Mouse (Mus musculus): ENCODE results near the gene Btbd9.

Gene Btbd9

DNA sequence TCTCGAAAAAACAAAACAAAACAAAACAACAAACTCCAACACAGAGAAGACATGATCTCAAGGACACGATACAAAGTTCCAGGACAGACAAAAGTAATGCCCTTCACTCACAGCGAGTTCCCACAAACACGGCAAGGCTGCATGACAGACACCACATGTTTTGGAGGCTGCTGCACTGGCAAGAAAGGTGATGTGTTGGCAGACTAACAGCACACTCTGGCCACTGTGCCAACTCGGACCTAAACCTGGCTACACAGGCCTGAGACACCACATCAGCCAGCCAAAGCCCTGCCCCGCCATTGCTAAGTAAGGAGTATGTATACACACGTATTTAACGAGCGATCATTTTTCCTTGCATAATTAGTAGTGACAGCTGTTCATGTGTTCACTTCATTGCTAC lies 123.9 kb downstream of the Btbd9 start:
- no peak for DNase-seq (ENCODE audit: low read depth)

DNA sequence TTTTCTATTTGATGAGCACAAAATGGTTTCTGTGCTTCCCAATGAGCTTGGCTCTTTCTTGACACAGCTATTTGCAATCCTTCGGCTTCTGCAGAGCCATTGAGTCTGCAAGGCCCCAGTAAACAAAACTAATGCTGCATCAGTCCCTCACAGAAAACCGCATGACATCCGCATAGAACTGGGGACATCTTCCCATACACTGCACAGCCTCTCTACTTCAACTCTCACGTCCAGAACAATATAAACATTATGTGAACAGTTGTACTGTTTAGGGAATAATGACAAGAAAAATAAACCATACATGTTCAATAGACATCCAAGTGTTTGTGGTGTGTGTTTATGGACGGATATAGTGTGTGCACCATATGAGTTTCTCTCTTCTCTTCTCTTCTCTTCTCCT lies 127.7 kb downstream of the Btbd9 start:
- no peak for DNase-seq (ENCODE audit: low read depth)

DNA sequence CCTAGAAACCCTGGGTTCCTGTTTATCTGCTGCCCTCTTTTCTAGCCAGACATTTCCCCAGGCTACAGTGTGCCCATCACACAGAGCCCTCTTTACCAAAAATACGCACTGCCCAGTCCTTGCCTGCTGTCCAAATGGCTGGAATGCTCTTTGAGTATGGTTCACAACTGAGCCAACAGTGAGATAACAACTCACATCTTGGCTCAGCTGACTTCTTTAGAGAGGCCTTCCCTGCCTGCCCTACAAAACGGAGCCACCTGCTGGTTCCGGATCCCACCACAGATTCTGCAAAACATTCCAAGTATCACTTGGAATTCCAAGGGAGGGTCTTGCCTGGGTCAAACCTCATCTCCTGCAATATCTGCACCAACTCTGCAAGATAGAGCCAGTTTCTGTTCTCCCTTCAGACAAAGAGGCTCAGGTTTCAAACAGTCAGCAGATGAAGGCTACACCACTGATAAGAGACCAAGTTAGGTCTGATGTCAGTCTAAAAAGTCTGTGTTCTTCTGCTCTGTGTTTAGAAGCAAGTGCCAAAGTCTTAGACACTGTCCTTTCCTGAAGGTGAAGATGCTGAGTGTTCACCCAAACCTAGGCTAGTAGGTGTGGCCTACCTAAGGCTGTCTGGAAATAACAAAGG lies 130.4 kb downstream of the Btbd9 start:
- no peak for DNase-seq (ENCODE audit: low read depth)

DNA sequence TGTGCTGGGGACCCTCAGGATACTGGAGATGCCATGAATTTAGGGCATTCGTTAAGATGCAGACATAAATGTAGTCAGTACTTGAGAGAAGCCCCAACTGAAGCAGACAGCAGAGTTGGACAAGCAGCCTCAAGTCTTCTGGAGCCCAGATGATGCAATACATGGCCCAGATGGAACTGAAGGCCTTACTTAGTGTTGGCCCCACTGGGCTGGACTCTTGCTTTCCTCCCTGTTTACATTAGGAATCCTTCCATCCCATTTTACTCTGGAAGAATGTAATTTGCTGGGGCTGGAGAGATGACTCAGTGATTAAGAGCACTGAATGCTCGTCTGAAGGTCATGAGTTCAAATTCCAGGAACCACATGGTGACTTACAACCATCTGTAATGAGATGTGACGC lies 136.6 kb downstream of the Btbd9 start:
- DNase-seq (ENCODE audit: low read depth): no peak

DNA sequence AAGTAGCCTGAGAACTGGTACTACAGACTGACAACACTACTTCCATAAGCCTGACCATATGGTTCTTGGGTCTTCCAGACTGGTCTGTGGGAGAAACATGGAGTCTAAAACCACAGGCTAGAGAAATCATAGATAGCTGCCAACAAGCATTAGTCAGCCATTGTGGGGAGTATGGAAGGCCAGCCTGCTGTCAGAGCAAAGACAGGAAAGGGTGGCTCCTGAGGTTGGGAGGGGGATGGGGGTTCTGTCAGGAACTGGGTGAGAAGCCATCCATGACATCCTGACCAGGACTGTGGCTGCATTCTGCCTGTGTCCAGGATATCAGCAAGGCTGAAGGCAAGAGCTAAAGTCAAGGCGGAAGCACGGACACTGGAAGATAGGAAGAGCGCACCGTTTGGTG lies 137.5 kb downstream of the Btbd9 start:
- DNase-seq (ENCODE audit: low read depth): no peak

DNA sequence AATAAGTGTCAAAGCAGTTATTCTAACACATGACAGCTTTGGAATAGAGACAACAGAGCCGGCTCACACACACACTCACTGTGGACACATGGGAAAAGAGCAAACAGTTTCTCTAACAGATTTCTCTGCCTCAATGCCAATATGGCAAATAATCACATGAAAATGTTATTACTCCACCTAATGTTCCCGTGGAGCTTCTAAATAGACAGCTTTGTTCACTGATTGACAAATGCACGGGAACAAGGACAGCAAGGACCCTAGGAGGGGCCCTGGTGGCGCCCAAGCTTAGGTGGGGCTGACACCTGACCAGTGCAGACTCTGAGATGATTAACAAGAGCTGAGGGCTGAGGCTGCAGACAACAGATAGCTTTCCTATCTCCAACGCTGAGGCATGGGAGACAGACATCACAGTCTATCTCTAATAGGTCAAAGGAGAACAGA lies 140.2 kb downstream of the Btbd9 start:
- DNase-seq (ENCODE audit: low read depth): no peak

DNA sequence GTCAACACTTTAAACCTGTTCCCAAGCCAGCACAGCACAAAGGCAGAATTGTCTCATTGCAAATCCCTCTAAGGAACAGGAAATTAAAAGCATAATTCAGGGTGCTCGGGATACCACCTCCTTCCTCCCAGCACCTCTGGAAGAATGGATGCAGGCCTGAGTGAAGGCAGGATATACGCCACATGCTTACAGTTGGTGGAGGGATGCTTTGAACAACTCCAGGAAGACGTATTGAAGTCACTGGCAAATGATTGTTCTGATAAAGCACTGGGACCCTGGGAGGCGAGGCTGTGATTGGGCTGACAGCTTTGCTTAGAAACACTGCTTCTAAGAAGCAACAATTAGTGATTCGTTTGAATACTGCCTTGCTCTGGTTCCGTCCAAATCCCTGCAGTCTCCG lies 140.8 kb downstream of the Btbd9 start:
- DNase-seq (ENCODE audit: low read depth): no peak

DNA sequence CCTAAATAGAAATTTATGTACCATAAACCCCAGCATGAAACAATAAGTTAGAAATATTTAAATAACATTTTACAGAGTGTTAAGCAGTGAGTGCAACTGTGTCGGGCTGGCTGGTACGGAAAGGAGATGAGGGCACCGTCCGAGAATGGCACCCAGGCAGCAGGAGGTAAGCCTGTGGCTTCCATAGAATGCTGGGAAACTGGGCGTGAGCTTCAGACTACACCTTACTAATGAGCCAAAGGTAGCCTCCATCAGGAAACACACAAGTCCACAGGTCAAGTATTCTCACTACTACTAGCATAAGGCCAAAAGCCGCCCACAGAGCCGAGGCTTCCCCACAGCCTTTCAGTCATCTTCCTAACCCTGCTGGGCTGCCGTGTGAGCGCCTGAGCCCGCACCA lies 144.2 kb downstream of the Btbd9 start:
- DNase-seq (ENCODE audit: low read depth): no peak

DNA sequence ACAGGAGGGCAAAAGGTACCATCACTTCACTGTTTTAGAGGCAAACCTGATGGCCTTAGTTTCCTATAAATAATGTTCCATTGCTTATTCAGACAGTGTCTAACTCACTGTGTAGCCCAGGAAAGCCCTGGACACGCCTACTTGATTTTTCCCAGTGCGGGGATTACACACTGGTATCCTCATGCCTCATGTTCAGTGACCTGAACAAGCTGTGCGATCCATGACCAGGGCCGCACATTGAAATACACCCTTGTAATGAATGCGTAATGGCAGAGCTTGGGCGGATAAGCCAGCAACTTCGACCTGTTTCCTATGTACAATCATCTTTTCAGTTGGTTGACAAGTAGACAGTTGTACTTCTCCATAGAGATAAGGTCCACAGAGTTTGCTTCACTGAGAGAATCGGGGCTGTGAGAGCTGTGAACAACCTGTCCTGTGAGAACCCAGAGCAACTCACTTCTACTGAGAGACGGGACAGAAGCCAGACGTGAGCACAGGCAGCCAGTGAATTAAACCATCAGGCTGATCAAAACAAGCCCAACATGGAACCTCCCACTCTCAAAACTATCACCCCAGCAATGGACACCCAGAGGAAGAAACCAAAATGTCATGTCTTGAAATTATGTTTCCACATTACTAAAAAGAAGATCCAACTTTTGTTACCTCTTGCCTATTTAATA lies 145.2 kb downstream of the Btbd9 start:
- no peak for DNase-seq (ENCODE audit: low read depth)

DNA sequence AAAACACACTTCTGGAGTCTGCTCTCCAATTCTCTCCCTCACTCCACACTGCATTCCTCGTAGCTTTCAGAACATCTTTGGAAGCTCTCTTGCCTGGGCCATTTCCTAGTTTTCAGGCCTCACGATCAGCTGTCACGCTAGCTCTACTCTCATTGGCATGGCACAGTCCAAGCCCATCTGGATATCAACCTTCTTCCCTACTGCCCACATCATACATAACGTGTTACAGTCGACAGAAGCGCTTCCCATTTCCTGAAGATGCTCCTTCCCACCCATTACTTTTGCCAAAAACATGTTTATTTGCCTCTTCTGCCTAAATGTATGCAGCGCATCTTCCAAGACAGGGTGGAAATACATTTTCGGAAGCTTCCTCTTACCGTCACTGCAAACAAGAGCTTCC lies 147.6 kb downstream of the Btbd9 start:
- DNase-seq (ENCODE audit: low read depth): no peak

DNA sequence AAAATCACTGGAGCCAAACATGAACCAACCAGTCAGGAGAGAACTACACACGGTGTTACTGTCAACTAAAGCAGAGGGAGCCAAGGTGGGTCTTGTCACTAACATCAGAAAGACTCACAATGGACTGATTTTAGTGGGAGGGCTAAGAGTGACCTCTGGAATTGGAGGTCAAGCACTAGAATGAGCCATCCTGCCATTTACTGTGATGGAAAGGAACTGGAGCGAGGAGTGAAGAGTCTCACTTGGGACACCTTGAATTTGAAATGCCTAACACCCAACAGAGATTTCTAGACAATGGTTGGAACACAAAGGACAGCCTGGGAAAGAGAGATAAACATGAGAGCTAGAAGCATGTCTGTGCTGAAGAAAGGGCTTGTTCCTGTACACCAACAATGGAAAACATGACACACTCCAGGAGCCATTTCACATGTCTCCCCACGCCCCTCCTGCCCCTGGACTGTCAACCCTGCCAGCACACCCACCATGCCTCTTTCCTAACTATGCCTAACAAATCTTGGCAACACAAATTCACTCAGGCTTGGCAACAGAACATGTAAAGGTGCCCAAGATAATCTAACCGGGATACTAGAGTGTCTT lies 152.9 kb downstream of the Btbd9 start:
- no peak for DNase-seq (ENCODE audit: low read depth)

DNA sequence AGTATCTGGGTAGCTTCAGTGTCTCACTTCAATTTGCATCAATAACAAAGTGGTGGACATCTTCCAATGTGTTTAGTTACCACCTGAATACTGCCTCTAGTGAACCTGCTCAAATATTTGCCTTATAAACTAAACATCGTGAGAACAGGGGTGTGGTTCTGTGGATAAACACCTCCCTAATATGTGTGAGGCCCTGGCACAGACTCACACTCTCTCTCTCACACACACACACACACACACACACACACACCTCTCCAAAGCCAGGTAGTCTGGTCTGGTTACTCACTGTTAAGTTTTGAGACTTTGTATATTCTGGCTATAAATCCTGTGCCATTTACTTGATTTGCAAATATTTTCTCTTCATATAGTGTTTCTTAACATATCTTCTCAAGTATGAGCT lies 154.0 kb downstream of the Btbd9 start:
- DNase-seq (ENCODE audit: low read depth): no peak

DNA sequence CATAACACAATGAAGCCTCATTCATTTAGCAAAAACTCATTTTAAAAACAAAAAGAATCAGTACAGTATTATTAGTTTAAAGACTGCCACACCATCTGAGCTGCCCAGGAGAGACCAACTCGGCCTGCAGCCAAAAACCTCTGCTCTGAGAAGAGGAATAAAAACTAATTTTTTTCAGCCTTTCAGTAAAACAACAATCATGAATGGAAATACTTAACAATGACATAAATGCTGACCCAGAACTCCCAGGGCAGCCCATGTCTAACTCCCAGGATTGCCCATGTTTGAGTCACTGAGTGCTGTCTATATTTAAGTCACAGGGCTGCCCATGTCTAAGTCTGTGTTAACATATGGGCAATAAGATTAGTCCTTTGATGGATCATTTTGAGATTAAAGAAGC lies 155.0 kb downstream of the Btbd9 start:
- no peak for DNase-seq (ENCODE audit: low read depth)

DNA sequence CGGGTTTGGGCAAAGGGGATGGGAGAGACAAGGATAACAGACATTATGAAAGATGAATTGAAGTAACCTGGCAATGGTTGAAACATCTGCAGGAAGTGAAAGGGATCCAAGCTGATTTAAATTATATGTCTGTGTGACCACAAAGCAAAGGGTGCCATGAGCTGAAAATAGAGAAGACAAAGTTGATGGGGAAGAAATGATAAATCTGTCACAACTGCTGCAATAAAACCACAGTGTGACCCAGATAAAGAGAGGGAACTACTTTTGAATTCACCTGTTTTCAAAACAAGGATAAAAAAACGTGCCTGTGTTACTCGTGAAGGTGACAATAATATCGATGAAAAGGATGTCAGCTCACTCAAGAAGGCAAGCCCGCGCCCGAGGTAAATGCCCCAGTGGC lies 156.8 kb downstream of the Btbd9 start:
- DNase-seq (ENCODE audit: low read depth): no peak

DNA sequence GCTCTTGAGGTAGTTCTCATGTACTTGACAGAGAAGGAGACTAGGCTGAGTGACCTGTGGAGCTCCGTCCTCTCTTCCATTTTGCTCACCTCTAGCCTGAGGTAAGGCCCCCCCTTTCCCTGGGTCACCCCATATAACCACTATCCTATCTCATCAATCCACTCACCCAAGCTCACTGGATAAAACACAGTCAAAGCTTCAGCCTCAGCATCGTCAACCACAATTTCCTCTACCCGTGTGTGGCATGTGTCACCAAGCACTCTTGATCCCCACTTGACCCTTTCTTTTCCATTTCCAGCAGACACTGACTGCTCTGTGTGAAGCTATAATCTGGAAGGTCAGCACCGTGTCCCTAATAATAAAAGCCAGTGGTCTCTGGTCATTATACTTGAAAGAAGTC lies 157.8 kb downstream of the Btbd9 start:
- DNase-seq (ENCODE audit: low read depth): no peak

DNA sequence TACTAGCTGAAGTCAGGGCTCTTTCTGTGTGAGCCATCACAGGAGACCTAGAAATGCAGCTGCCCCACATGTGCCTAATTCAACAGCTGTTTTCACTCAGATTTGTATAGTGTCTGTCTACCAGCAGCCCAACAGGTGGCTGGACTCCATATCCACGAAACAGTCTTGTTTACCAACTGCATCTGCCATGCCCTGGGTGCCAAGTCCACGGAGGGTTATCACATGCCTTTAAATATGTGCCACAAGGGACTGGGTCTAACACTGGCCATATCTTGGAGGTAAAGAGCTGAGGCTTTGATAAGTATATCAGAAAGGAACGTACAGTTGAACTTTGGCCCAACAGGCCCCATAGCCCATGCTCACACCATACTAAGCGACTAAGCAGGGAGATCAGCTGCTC lies 159.2 kb downstream of the Btbd9 start:
- no peak for DNase-seq (ENCODE audit: low read depth)

DNA sequence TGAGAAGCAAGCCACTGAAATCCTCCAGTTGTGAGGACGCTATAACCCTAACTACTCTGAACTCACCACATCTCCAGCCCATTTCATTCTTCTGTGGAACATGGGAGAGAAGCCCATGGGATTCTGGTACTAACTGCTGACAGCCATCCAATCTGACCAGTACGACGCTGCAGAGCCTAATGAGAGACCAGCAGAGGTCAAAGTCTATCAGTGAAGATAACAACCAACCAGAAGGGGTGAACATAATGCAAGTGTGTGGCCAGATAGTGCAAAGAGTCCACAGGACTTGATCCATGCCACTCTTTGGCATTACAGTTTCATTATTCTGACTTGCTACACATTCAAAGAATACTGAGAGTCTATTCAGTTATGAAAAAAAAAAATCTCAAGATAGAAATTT lies 160.6 kb downstream of the Btbd9 start:
- DNase-seq (ENCODE audit: low read depth): no peak

DNA sequence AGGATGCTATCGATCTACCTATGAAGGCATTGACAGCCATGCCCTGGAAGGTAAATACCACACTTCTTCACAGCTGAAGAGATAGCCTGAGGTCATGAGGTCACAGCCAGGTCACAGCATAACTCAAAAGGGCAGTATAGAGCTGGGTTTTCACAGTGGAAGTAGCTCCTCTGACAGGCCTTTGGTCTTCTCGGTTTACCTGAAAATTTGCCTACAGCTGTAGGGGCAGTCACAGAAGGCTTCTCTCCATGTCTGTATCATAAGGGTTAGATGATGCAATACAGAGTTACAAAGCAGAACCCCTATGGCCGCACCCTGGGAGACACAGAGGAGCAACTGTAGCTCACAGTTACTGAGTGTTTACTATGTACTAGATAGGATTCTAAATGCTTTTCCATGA lies 163.3 kb downstream of the Btbd9 start:
- DNase-seq (ENCODE audit: low read depth): no peak

DNA sequence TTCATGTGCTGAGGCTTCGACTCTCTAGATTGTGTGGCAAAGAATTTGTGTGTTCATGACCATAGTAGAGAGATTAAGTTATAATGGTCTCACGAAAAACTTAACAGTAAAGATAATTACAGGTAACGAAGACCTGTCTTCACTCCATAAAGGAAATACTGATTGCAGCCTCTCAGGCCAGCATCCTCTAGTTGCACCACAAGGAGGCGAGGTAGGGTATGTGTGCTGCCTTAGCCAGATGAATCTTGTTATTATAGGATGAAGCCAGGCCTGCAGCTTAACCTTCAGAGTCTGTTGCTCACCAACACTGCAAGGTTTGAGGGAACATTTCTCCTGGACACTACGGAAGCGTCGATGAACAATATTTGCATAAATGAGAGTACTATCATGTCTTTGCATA lies 170.3 kb downstream of the Btbd9 start:
- no peak for DNase-seq (ENCODE audit: low read depth)

DNA sequence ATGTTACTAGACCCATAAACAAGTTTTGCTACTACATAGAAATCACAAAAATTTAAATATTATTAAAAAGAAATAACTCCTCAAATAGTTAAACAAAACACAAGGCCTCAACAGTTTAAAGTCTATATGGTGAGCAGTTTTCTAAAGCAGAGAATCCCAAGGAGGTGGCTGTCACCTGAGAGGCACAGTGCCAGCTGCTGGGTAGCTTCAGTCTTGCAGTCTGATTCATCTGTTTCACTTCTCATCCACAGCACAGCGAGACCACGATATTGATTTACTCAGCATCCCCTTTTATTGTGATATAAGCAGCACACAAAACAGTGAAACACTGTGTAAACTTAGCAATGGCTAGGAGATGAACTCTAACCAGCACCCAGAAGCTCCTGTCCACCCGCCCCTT lies 173.4 kb downstream of the Btbd9 start:
- DNase-seq (ENCODE audit: low read depth): no peak

DNA sequence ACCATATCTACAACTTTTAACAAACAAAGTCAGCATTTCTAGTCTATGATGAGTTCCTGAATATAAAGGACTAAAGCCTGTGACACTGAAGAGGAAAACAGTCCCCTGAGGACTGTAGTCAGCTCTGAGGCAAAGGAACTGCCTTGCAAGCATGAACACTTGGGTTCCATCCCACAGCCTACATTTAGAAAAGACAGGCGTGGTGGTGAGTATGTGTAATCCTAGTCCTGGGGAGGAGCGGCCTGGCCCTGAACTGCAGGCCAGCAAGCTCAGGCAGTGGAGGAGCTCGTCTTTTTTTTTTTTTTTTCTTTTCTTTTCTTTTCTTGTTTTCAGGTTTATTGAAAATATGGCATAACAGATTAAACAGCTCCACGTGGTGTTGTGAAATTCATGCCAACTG lies 181.0 kb downstream of the Btbd9 start:
- no peak for DNase-seq (ENCODE audit: low read depth)

DNA sequence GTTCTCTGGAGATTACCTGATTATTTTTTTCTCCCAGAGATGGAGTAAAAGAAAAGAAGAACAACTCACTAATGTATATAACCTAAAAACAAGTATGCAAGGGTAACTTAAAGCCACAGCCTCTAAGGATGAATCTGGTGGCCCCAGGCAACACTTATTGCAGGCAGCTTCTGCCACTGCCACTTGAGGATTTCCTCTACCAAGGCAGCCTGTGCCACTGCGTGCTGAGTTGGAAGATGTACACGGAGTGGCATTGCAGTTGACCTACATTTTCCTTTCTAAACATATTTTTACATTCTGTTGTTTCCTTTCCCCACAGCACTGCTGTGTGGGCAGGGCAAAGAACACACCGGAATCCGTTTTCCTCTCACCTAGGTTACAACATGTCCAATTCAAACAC lies 184.3 kb downstream of the Btbd9 start:
- no peak for DNase-seq (ENCODE audit: low read depth)

DNA sequence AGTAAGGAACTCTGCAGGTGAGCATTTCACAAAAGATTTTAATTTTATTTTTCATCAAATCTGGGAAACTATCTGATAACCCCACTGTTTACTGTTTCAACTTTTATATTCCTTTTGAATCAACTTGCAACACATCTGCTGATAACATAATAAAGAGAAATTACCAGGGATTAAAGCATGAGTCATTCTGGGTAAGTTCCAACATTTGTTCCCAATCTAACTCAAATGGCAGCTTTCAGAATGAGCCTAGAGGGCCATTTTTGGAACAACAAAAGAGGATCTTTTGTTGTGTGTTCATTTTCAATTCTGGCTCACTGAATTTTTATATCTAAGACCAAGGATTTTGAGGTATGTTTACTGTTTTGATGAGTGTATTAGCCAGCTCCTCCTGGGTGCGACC lies 185.1 kb downstream of the Btbd9 start:
- DNase-seq (ENCODE audit: low read depth): no peak

DNA sequence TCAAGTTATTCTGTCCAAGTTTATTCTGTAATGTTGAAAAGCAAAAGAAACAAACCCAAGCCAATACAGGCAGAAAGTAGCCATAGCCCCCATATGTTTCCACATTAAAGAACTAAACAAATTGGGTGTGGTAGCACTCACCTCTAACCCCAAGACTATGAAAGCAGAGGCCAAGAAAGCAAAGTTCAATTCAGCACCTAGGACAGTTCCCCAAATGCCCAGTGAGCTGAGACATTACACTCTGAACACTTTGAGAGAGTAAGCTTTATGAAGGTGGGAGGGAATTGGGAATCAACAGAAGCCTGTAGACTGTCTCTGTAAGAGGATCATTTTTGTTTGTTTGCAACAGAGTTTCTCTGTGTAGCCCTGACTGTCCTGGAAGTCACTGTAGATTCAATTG lies 186.6 kb downstream of the Btbd9 start:
- peak; percentile 50 for DNase-seq (ENCODE audit: low read depth)

All from induced T-regulatory cell, adult 2 months (primary cell).